Mouse (Mus musculus): ENCODE measurements around the gene Myo18a. TPM values are rescaled to one million over a fixed set of nuclear protein-coding genes. Genes with fewer than 3 reads are reported as not detected.
A peak's percentile ranks its signal among the peaks of the same experiment; 100 is the strongest.

Gene Myo18a
- polyA plus RNA-seq, 1 experiment from 2014 or later: 38.7 TPM

GRCm38 (mm10) chr11:77783211-77783746 is 20.2 kb downstream of the Myo18a start:
- peak overlapping the region; percentile 43; the same call in 1 of the 2 replicates for H3K9ac ChIP-seq (ENCODE audit: low read length)
- ATAC-seq (ENCODE audit: low FRiP score, low TSS enrichment) (no peak), DNase-seq (ENCODE audit: low spot score) (no peak)
- H3K36me3 ChIP-seq (ENCODE audit: control insufficient read depth, insufficient read depth, low read length): no peaks in the 10 kb centered on the region
- peaks cover 26% of the 10 kb centered on the region for H3K4me1 ChIP-seq (replicated peaks; ENCODE audit: control insufficient read depth, insufficient read depth)
- 42% methylated on average over 10 of the region's 10 CpGs for WGBS
- peak overlapping the region; percentile 17 for H3K4me2 ChIP-seq (replicated peaks; ENCODE audit: low read depth)
- H3K4me3 ChIP-seq (ENCODE audit: low read depth, low read length): no peak overlapping the region
- H3K27ac ChIP-seq (replicated peaks): peak overlapping the region; percentile 96
- no peak for TF ChIP-seq EP300 (optimal IDR thresholded peaks at IDR 0.05)
- no peak for TF ChIP-seq CTCF (IDR thresholded peaks at IDR 0.05; ENCODE audit: low read depth)
- H3K9me3 ChIP-seq (ENCODE audit: control insufficient read depth, low read length): no peaks in the 10 kb centered on the region
- no peaks in the 10 kb centered on the region for H3K27me3 ChIP-seq (ENCODE audit: control insufficient read depth, insufficient read depth, low read length)

GRCm38 (mm10) chr11:77783747-77784646 is 21.0 kb downstream of the Myo18a start:
- ATAC-seq (ENCODE audit: low FRiP score, low TSS enrichment) (0 out of 2 replicates have a peak, but pooled peaks have one; percentile 22), DNase-seq (ENCODE audit: low spot score) (peak; percentile 69)
- no peaks in the 10 kb centered on the region for H3K36me3 ChIP-seq (ENCODE audit: control insufficient read depth, insufficient read depth, low read length)
- 50% methylated on average over 18 of the region's 18 CpGs for WGBS
- no peaks in the 10 kb centered on the region for H3K27me3 ChIP-seq (ENCODE audit: control insufficient read depth, insufficient read depth, low read length)
- H3K27ac ChIP-seq (replicated peaks): peak overlapping the region; percentile 96
- no peak overlapping the region for H3K4me3 ChIP-seq (ENCODE audit: low read depth, low read length)
- H3K4me1 ChIP-seq (replicated peaks; ENCODE audit: control insufficient read depth, insufficient read depth): peaks cover 26% of the 10 kb centered on the region
- no peaks in the 10 kb centered on the region for H3K9me3 ChIP-seq (ENCODE audit: control insufficient read depth, low read length)
- peak overlapping the region; percentile 43 for H3K9ac ChIP-seq (ENCODE audit: low read length)
- H3K4me2 ChIP-seq (replicated peaks; ENCODE audit: low read depth): peak overlapping the region; percentile 17
- TF ChIP-seq CTCF (IDR thresholded peaks at IDR 0.05; ENCODE audit: low read depth) (peak; percentile 60), EP300 (optimal IDR thresholded peaks at IDR 0.05) (no peak)

GRCm38 (mm10) chr11:77784894-77785293 is 21.8 kb downstream of the Myo18a start:
- TF ChIP-seq EP300 (optimal IDR thresholded peaks at IDR 0.05): no peak
- TF ChIP-seq CTCF (IDR thresholded peaks at IDR 0.05; ENCODE audit: low read depth): no peak
- H3K9me3 ChIP-seq (ENCODE audit: control insufficient read depth, low read length): no peaks in the 10 kb centered on the region
- H3K4me2 ChIP-seq (replicated peaks; ENCODE audit: low read depth): peak overlapping the region; percentile 29; the same call in 1 of the 2 replicates
- no peak for ATAC-seq (ENCODE audit: low FRiP score, low TSS enrichment)
- DNase-seq (ENCODE audit: low spot score): no peak
- no peaks in the 10 kb centered on the region for H3K36me3 ChIP-seq (ENCODE audit: control insufficient read depth, insufficient read depth, low read length)
- peak overlapping the region; percentile 96 for H3K27ac ChIP-seq (replicated peaks)
- H3K27me3 ChIP-seq (ENCODE audit: control insufficient read depth, insufficient read depth, low read length): no peaks in the 10 kb centered on the region
- no peak overlapping the region for H3K4me3 ChIP-seq (ENCODE audit: low read depth, low read length)
- H3K4me1 ChIP-seq (replicated peaks; ENCODE audit: control insufficient read depth, insufficient read depth): peaks cover 26% of the 10 kb centered on the region
- 53% methylated on average over 9 of the region's 9 CpGs for WGBS
- peak overlapping the region; percentile 52; the same call in 1 of the 2 replicates for H3K9ac ChIP-seq (ENCODE audit: low read length)

GRCm38 (mm10) chr11:77785396-77785767 is 22.3 kb downstream of the Myo18a start:
- Histone ChIP-seq H3K9ac (ENCODE audit: low read length) (peak overlapping the region; percentile 52; the same call in 1 of the 2 replicates), H3K4me2 (replicated peaks; ENCODE audit: low read depth) (peak overlapping the region; percentile 29)
- no peak for DNase-seq (ENCODE audit: low spot score)

GRCm38 (mm10) chr11:77785768-77786561 is 22.9 kb downstream of the Myo18a start:
- DNase-seq (ENCODE audit: low spot score) (peak; percentile 89), ATAC-seq (ENCODE audit: low FRiP score, low TSS enrichment) (peak; percentile 89)
- H3K4me1 ChIP-seq (replicated peaks; ENCODE audit: control insufficient read depth, insufficient read depth): peaks cover 28% of the 10 kb centered on the region
- H3K36me3 ChIP-seq (ENCODE audit: control insufficient read depth, insufficient read depth, low read length): no peaks in the 10 kb centered on the region
- no peaks in the 10 kb centered on the region for H3K9me3 ChIP-seq (ENCODE audit: control insufficient read depth, low read length)
- peak overlapping the region; percentile 96 for H3K27ac ChIP-seq (replicated peaks)
- peak overlapping the region; percentile 29 for H3K4me2 ChIP-seq (replicated peaks; ENCODE audit: low read depth)
- WGBS: 34% methylated on average over 6 of the region's 7 CpGs
- peak overlapping the region; percentile 52 for H3K9ac ChIP-seq (ENCODE audit: low read length)
- no peak overlapping the region for H3K4me3 ChIP-seq (ENCODE audit: low read depth, low read length)
- no peaks in the 10 kb centered on the region for H3K27me3 ChIP-seq (ENCODE audit: control insufficient read depth, insufficient read depth, low read length)
- TF ChIP-seq CTCF (IDR thresholded peaks at IDR 0.05; ENCODE audit: low read depth): no peak
- no peak for TF ChIP-seq EP300 (optimal IDR thresholded peaks at IDR 0.05)

More at GRCm38 (mm10) chr11:77785396-77785767, 22.3 kb downstream of the Myo18a start:
- Histone ChIP-seq H3K36me3 (ENCODE audit: control insufficient read depth, insufficient read depth, low read length) (no peaks in the 10 kb centered on the region), H3K27me3 (ENCODE audit: control insufficient read depth, insufficient read depth, low read length) (no peaks in the 10 kb centered on the region), H3K4me3 (ENCODE audit: low read depth, low read length) (no peak overlapping the region), H3K4me1 (replicated peaks; ENCODE audit: control insufficient read depth, insufficient read depth) (peaks cover 26% of the 10 kb centered on the region), H3K9me3 (ENCODE audit: control insufficient read depth, low read length) (no peaks in the 10 kb centered on the region), H3K27ac (replicated peaks) (peak overlapping the region; percentile 96)
- no peak; the same call in 1 of the 2 replicates for ATAC-seq (ENCODE audit: low FRiP score, low TSS enrichment)
- WGBS: 17% methylated on average over 5 of the region's 5 CpGs
- TF ChIP-seq CTCF (IDR thresholded peaks at IDR 0.05; ENCODE audit: low read depth) (no peak), EP300 (optimal IDR thresholded peaks at IDR 0.05) (no peak)
